Mouse (Mus musculus): ENCODE results near the gene Ndufs1. TPM values are rescaled to one million over a fixed set of nuclear protein-coding genes. Genes with fewer than 3 reads are reported as not detected.
"Not testable (repeated sequence)": the region's sequence is repeated elsewhere in the genome, so short reads cannot be mapped to it uniquely, and the experiment has no call there.

Gene Ndufs1
- total and polyA plus RNA-seq, 2 experiments from 2014 or later: 105 to 148 TPM

DNA sequence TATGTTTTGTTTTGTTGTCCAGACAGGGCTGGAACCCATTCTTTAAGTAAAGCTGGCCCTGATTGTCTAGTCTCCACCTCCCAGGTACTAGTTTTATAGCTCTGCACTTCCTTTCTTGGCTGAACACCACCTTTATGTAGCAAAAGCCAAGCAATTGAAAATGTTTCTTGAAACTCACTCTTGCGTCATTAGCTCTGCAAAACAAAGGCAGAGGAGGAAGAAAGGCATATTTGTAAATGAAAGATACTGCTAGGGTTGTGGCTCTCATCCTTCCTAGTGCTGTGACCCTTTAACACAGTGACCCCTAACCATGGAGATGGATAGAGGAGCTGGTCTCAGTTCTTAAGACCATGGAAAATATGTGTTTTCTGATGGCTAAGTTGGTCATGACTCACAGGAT, 25.0 kb upstream of the Ndufs1 start:
- TF ChIP-seq CTCF (IDR thresholded peaks at IDR 0.05; ENCODE audit: low read depth): no peak
- Histone ChIP-seq H3K27me3 (ENCODE audit: insufficient read depth, low read length) (no peaks in the 10 kb centered on the region), H3K27ac (no peak overlapping the region), H3K9ac (replicated peaks; ENCODE audit: low read length) (no peak overlapping the region), H3K4me2 (ENCODE audit: low read depth, low read length) (no peak overlapping the region), H3K4me3 (ENCODE audit: low read length) (no peak overlapping the region), H3K4me1 (ENCODE audit: insufficient read depth, low read length) (no peaks in the 10 kb centered on the region), H3K36me3 (ENCODE audit: insufficient read depth, low read length) (no peaks in the 10 kb centered on the region), H3K9me3 (ENCODE audit: low read length) (no peaks in the 10 kb centered on the region)
- DNase-seq (ENCODE audit: low spot score) (no peak), ATAC-seq (no peak)
- WGBS: 76% methylated on average over 1 of the region's 1 CpGs

DNA sequence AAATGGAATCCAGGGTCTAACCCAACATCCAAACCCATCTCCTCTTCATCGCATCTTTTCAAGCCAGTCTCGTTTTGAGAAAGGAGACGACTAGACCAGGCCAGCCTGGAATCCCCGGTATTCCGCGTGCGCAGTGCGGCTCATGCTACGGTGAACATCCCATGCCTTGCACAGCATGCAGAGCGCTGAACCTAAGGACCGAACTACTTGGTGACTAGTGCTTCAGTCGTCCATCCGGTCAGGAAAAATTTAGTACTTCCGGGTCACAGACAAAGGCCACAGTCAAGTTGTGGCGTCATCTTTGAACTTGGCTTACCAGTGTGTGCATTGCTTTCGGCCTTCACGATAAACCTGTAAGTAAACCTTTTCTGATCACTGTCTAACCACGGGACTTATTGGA, 23.7 kb upstream of the Ndufs1 start:
- H3K9ac ChIP-seq (replicated peaks; ENCODE audit: low read length): no peak overlapping the region
- H3K4me2 ChIP-seq (ENCODE audit: low read depth, low read length): no peak overlapping the region
- WGBS: 94% methylated on average over 18 of the region's 18 CpGs
- H3K4me1 ChIP-seq (ENCODE audit: insufficient read depth, low read length): no peaks in the 10 kb centered on the region
- no peaks in the 10 kb centered on the region for H3K27me3 ChIP-seq (ENCODE audit: insufficient read depth, low read length)
- no peaks in the 10 kb centered on the region for H3K9me3 ChIP-seq (ENCODE audit: low read length)
- no peaks in the 10 kb centered on the region for H3K36me3 ChIP-seq (ENCODE audit: insufficient read depth, low read length)
- TF ChIP-seq CTCF (IDR thresholded peaks at IDR 0.05; ENCODE audit: low read depth): no peak
- H3K4me3 ChIP-seq (ENCODE audit: low read length): no peak overlapping the region
- H3K27ac ChIP-seq: no peak overlapping the region
- ATAC-seq (no peak), DNase-seq (ENCODE audit: low spot score) (no peak)

DNA sequence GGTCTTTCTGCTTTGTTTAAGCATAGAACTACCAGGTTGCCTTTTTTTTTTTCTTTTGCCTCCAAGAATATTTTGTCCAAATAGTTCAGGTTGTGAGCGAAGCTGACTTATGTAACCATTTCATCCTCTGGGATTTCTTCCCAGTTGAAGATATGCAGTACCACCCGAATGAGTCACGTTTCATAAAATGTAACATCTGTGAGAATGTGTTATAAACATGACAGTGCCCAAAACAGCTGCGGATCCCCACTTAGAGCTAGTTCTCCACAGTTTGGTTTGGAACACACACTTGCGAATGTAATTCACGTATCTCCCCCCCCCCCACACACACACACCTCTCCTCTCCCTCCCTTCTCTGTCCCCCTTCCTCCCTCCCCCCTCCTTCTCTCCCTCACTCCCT, 22.8 kb upstream of the Ndufs1 start:
- Histone ChIP-seq H3K27me3 (ENCODE audit: insufficient read depth, low read length) (no peaks in the 10 kb centered on the region), H3K36me3 (ENCODE audit: insufficient read depth, low read length) (no peaks in the 10 kb centered on the region), H3K4me2 (ENCODE audit: low read depth, low read length) (no peak overlapping the region), H3K4me3 (ENCODE audit: low read length) (no peak overlapping the region), H3K9me3 (ENCODE audit: low read length) (no peaks in the 10 kb centered on the region), H3K27ac (no peak overlapping the region), H3K9ac (replicated peaks; ENCODE audit: low read length) (no peak overlapping the region), H3K4me1 (ENCODE audit: insufficient read depth, low read length) (no peaks in the 10 kb centered on the region)
- ATAC-seq (no peak), DNase-seq (ENCODE audit: low spot score) (no peak)
- no peak for TF ChIP-seq CTCF (IDR thresholded peaks at IDR 0.05; ENCODE audit: low read depth)
- WGBS: 93% methylated on average over 6 of the region's 6 CpGs

DNA sequence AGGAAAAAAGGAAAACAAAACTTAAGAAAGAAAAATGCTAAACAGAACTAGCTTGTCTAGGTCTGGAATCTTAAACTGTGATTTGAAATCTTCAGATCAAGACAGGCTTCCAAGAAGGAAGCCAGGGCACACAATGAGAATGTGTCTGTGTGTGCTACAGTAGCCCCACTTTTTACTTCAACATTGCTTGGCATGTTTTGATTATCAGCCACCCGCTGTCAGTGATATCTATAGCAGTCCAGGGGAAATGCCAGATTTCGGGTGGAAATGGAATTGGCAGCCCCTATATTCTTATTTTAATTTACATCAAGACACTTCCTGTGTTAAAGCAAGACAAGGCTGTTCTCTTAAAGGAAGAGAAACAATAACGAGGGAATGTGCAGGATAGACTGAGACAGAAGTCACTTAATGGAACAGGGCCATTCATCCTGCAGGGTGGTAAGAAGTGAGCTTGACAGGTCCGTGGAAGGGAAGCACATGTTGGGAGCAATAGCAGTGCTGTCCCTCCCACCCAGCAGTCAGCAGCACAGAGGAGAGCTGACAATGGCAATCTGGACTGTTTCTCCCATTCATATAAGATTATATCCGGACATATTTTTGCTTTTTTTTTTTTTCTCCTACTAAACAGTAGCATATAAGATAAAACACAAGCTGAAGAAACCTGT, 19.3 kb upstream of the Ndufs1 start:
- TF ChIP-seq CTCF (IDR thresholded peaks at IDR 0.05; ENCODE audit: low read depth): no peak
- DNase-seq (ENCODE audit: low spot score): no peak
- no peak overlapping the region for H3K27ac ChIP-seq
- H3K9ac ChIP-seq (replicated peaks; ENCODE audit: low read length): no peak overlapping the region
- WGBS: 58% methylated on average over 5 of the region's 5 CpGs
- H3K36me3 ChIP-seq (ENCODE audit: insufficient read depth, low read length): no peaks in the 10 kb centered on the region
- ATAC-seq: no peak
- no peak overlapping the region for H3K4me3 ChIP-seq (ENCODE audit: low read length)
- no peak overlapping the region for H3K4me2 ChIP-seq (ENCODE audit: low read depth, low read length)
- H3K4me1 ChIP-seq (ENCODE audit: insufficient read depth, low read length): no peaks in the 10 kb centered on the region
- H3K9me3 ChIP-seq (ENCODE audit: low read length): no peaks in the 10 kb centered on the region
- no peaks in the 10 kb centered on the region for H3K27me3 ChIP-seq (ENCODE audit: insufficient read depth, low read length)

DNA sequence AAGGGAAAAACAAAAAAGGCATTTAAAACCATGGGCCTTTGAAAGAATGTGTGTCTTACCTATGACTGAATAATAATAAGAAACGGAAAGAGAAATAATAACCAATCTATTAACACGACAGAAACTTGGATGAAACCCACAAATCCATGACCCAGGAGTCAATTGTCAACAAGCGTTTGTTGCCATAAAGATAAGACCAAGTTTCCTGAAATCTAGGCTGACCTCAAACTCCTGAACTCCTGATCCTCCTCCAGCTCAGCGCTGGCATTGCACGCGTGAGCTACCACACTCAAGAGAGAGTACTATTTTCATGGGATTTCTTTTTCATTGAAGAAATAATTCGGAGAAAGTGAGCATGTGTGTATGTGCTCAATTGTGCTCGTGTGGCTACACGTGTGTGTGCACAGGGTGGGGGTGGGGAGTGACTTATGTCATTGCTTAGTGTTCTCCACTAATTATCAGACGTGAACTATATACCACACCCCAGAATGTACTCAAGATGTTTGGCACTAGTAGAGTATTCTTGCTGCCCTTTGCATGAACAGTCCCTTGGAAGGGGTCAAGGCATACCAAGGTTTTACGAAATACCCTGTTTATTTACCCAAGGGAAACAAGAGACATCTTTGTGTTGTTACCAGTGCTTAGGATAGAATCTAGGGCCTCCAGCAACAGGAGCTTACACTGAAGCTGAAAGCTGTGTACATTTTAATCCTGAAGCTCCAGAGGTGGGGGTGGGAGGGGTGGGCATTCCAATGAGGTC, 15.9 kb upstream of the Ndufs1 start:
- TF ChIP-seq CTCF (IDR thresholded peaks at IDR 0.05; ENCODE audit: low read depth): no peak
- Histone ChIP-seq H3K4me2 (ENCODE audit: low read depth, low read length) (no peak overlapping the region), H3K4me1 (ENCODE audit: insufficient read depth, low read length) (no peaks in the 10 kb centered on the region), H3K4me3 (ENCODE audit: low read length) (no peak overlapping the region), H3K9me3 (ENCODE audit: low read length) (no peaks in the 10 kb centered on the region), H3K36me3 (ENCODE audit: insufficient read depth, low read length) (no peaks in the 10 kb centered on the region), H3K27me3 (ENCODE audit: insufficient read depth, low read length) (no peaks in the 10 kb centered on the region), H3K9ac (replicated peaks; ENCODE audit: low read length) (no peak overlapping the region), H3K27ac (no peak overlapping the region)
- 88% methylated on average over 11 of the region's 11 CpGs for WGBS
- ATAC-seq (no peak), DNase-seq (ENCODE audit: low spot score) (no peak)

DNA sequence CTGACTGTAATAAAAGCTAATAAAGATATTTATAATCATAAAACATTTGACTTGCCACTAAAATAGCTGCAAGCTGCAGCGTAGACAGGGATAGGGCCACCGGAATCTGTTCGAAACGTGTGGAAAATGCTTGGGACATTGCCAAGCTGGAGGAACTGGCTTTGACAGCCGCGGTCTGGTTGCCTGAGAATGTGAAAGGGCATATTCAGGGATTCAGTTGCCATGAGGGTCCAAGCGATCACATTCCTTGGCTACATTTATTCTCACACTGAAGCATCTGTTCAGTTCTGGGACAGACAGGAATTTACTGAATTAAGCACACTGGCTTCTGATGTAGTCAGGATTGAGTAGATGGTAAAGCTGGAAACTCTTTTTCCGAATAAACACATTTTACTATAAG, 14.2 kb upstream of the Ndufs1 start:
- H3K36me3 ChIP-seq (ENCODE audit: insufficient read depth, low read length): no peaks in the 10 kb centered on the region
- no peaks in the 10 kb centered on the region for H3K9me3 ChIP-seq (ENCODE audit: low read length)
- ATAC-seq: peak; percentile 45; the same call in 1 of the 2 replicates
- H3K4me2 ChIP-seq (ENCODE audit: low read depth, low read length): no peak overlapping the region
- H3K27me3 ChIP-seq (ENCODE audit: insufficient read depth, low read length): no peaks in the 10 kb centered on the region
- no peak overlapping the region for H3K27ac ChIP-seq
- 40% methylated on average over 8 of the region's 8 CpGs for WGBS
- H3K4me3 ChIP-seq (ENCODE audit: low read length): no peak overlapping the region
- no peaks in the 10 kb centered on the region for H3K4me1 ChIP-seq (ENCODE audit: insufficient read depth, low read length)
- peak; percentile 47 for DNase-seq (ENCODE audit: low spot score)
- no peak overlapping the region for H3K9ac ChIP-seq (replicated peaks; ENCODE audit: low read length)
- TF ChIP-seq CTCF (IDR thresholded peaks at IDR 0.05; ENCODE audit: low read depth): no peak

DNA sequence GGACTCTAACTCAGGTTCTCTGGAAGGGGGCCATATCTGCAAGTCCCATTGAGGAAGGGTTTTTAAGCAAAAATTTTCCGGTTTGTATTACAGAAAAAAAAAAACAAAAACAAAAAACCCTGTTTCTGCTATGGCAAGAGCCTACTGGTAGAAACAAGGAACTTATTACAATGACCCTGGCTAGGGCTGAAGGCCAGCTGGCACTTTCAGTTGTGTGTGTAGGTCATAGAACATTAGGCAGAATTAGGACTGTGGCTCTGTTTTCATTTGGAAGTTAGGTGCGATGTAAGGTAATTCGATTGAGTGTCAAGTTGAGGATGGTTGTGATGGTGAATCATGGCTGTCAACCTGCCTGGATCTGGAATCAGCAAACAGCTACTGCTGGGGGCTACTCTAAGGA, 11.9 kb upstream of the Ndufs1 start:
- Histone ChIP-seq H3K36me3 (ENCODE audit: insufficient read depth, low read length) (no peaks in the 10 kb centered on the region), H3K27ac (no peak overlapping the region), H3K4me2 (ENCODE audit: low read depth, low read length) (no peak overlapping the region), H3K9me3 (ENCODE audit: low read length) (no peaks in the 10 kb centered on the region), H3K9ac (replicated peaks; ENCODE audit: low read length) (no peak overlapping the region), H3K27me3 (ENCODE audit: insufficient read depth, low read length) (no peaks in the 10 kb centered on the region), H3K4me1 (ENCODE audit: insufficient read depth, low read length) (no peaks in the 10 kb centered on the region), H3K4me3 (ENCODE audit: low read length) (no peak overlapping the region)
- WGBS: 84% methylated on average over 3 of the region's 3 CpGs
- ATAC-seq (no peak), DNase-seq (ENCODE audit: low spot score) (no peak)
- no peak for TF ChIP-seq CTCF (IDR thresholded peaks at IDR 0.05; ENCODE audit: low read depth)

DNA sequence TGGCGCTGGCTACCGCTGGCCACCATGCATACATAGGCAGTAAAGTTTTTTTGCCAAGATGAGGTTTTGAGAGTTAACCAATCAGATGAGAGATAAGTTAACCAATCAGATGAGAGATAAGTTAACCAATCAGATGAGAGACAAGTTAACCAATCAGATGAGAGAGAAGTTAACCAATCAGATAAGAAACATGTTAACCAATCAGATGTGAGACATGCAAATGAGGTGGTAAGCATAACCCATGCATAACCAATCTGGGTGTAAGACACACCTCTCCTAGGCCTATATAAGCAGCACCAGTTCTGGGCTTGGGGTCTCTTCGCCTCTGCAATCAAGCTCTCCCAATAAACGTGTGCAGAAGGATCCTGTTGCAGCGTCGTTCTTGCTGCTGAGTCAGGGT, 8.8 kb upstream of the Ndufs1 start:
- H3K9ac ChIP-seq (replicated peaks; ENCODE audit: low read length); H3K27me3 ChIP-seq (ENCODE audit: insufficient read depth, low read length); H3K36me3 ChIP-seq (ENCODE audit: insufficient read depth, low read length); H3K4me2 ChIP-seq (ENCODE audit: low read depth, low read length); H3K4me1 ChIP-seq (ENCODE audit: insufficient read depth, low read length); ATAC-seq; DNase-seq (ENCODE audit: low spot score); H3K4me3 ChIP-seq (ENCODE audit: low read length); H3K9me3 ChIP-seq (ENCODE audit: low read length); H3K27ac ChIP-seq: not testable (repeated sequence)
- WGBS: 94% methylated on average over 6 of the region's 6 CpGs

All from hindbrain, postnatal 0 days (tissue).